Mouse (Mus musculus) cerebellum, adult 2 months (tissue): ENCODE measurements around the gene Coro7.

Experiments
- CTCF ChIP-seq: fragments of 200-500 bp; IDR thresholded peaks from 2 replicates; pipeline ENCODE4 v1.5.1; 2011; ENCODE audit warnings: low read depth, mild to moderate bottlenecking, control low read depth, low read length, moderate library complexity, borderline replicate concordance; ENCODE audit not compliant: insufficient read depth
- POLR2A ChIP-seq: fragments of 200-500 bp; IDR thresholded peaks from 2 replicates; pipeline ENCODE4 v1.6.1; 2011; ENCODE audit warnings: low read length, control low read depth, borderline replicate concordance; ENCODE audit not compliant: insufficient read depth

GRCm38 (mm10) chr16:4656571-4657081 is 23.0 kb downstream of the Coro7 start:
- TF ChIP-seq CTCF (no peak), POLR2A (no peak)
